Mouse (Mus musculus) E14TG2a.4 (cell line): ENCODE data around the gene Nfkbib.

Experiments
- CTCF ChIP-seq: conservative IDR thresholded peaks from 2 replicates; pipeline ENCODE4 v1.5.1; 2014; ENCODE audit warnings: low read length
- NANOG ChIP-seq: IDR thresholded peaks from 2 replicates; pipeline ENCODE4 v1.6.1; 2014; ENCODE audit warnings: borderline replicate concordance, low read length, mixed read lengths

DNA sequence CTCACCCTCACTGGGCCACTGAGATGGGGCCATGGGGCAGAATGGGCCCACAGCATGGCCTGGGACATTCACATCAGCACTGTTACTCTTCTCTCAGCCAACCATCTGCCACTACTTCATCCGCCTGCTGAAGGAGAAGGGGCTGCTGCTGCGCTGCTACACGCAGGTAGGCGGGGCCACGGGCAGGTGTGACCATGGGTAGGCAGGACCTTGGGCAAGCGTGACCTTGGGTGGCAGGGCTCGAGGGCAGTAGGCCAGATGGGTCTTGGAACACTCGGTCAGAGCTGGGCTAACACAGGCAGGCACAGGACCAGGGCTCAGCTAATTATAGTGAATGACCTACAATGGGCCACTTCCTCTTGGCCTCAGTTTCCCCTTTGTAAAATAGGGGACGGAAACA is 11.5 kb upstream of the Nfkbib start:
- TF ChIP-seq CTCF (no peak), NANOG (no peak)
